Mouse (Mus musculus): ENCODE results near the gene Tspan7.

DNA sequence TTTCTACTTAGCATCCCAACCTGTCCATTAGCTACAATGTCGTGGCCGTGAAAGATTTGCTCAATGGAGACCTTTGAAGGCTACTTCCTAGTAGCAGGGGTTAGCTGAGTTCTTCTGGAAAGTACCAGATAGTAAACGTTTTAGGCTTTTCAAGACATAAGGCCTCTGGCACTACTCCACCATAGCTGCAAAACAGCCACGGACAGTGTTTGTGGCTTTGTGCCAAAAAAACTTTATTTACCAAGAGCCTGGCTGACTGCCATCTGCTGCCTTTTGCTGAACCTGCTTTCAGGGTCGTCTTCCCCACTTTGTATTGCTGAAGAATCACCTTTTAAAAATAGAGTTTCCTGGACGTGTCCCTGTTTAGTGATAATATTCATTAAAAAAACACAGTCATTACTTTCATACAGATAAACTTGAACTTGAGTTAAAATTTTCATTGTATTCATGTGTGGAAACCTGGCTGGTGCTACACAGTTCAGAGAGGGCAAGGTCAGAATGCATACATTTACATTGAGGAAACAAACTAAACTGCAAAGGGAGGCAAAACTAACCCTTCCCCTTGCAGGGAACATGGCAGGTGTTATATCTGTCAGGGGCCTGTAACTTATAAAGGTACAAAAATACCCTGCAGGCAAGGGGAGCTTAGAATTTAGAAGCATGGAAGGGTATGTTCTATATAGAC is 54.7 kb downstream of the Tspan7 start:
- TF ChIP-seq CTCF (IDR thresholded peaks at IDR 0.05; ENCODE audit: borderline replicate concordance, extremely low read depth, insufficient read depth, insufficient read length) (no peak), POLR2A (IDR thresholded peaks at IDR 0.05; ENCODE audit: borderline replicate concordance, extremely low read depth, insufficient read depth, insufficient read length, poor library complexity, severe bottlenecking) (no peak)
